Mouse (Mus musculus) forebrain, postnatal 0 days (tissue): Measurements from ENCODE around the gene Cadm1. TPM values are rescaled to one million over a fixed set of nuclear protein-coding genes. Genes with fewer than 3 reads are reported as not detected.

Experiments
- ATAC-seq: fragments of 200-750 bp; cut with Nextera tagmentation; 2 replicates; pipeline ENCODE4 v1.8.0; 2017; ENCODE audit warnings: mild to moderate bottlenecking, moderate library complexity
- DNase-seq: peaks from one replicate; pipeline ENCODE4 v3.0.0-alpha.2; 2015
- H3K27ac ChIP-seq: fragments of 300-500 bp; sonication (generic); 2 replicates; pipeline ENCODE4 v1.5.1; 2014; ENCODE audit warnings: low read depth, mild to moderate bottlenecking, antibody characterized with exemption, low read length, moderate library complexity, mixed read lengths
- H3K27me3 ChIP-seq: fragments of 300-500 bp; sonication (generic); 2 replicates; pipeline ENCODE4 v1.6.1; 2014; ENCODE audit warnings: mild to moderate bottlenecking, low read length, mixed read lengths; ENCODE audit not compliant: insufficient read depth
- H3K36me3 ChIP-seq: fragments of 300-500 bp; sonication (generic); 2 replicates; pipeline ENCODE4 v1.6.1; 2014; ENCODE audit warnings: mild to moderate bottlenecking, moderate library complexity; ENCODE audit not compliant: insufficient read depth
- H3K4me1 ChIP-seq: fragments of 300-500 bp; sonication (generic); 2 replicates; pipeline ENCODE4 v1.6.1; 2014; ENCODE audit warnings: antibody characterized with exemption; ENCODE audit not compliant: insufficient read depth
- H3K4me2 ChIP-seq: fragments of 300-500 bp; sonication (generic); 2 replicates; pipeline ENCODE4 v1.6.1; 2014; ENCODE audit warnings: low read depth, mild to moderate bottlenecking, moderate library complexity
- H3K4me3 ChIP-seq: fragments of 300-500 bp; sonication (generic); 2 replicates; pipeline ENCODE4 v1.5.1; 2014; ENCODE audit warnings: low read depth, low read length, mixed read lengths
- H3K9ac ChIP-seq: fragments of 300-500 bp; sonication (generic); 2 replicates; pipeline ENCODE4 v1.6.1; 2014; ENCODE audit warnings: mild to moderate bottlenecking
- H3K9me3 ChIP-seq: fragments of 300-500 bp; sonication (generic); 2 replicates; pipeline ENCODE4 v1.6.1; 2016; ENCODE audit warnings: low read length
- CTCF ChIP-seq: sonication (generic); IDR thresholded peaks from 2 replicates; pipeline ENCODE4 v1.5.1; 2016; ENCODE audit warnings: antibody characterized with exemption, control low read depth, low read depth
- WGBS: fragments of 180-500 bp; shearing (Covaris S2); extraction: QIAGEN DNeasy Blood & Tissue Kit; methylation state at CpG from one replicate; pipeline ENCODE4 v1.1.7; 2014; 5-methylcytosine and 5-hydroxymethylcytosine counted together
- polyA plus RNA-seq: library from polyadenylated mRNA; unstranded; fragments of >200 nt; fragmentation: Nextera tagmentation; extraction: Ambion mirVana; gene quantifications from 2 replicates; pipeline ENCODE4 v1.2.1, GENCODE M21; 2015
- total RNA-seq: library from RNA; depleted of rRNA; stranded (reverse); fragments of >200 nt; gene quantifications from 2 replicates; pipeline ENCODE4 v1.2.3, GENCODE M21; 2014

The Cadm1 gene
- total and polyA plus RNA-seq, 2 experiments from 2014 or later, result 289 to 381 TPM

DNA sequence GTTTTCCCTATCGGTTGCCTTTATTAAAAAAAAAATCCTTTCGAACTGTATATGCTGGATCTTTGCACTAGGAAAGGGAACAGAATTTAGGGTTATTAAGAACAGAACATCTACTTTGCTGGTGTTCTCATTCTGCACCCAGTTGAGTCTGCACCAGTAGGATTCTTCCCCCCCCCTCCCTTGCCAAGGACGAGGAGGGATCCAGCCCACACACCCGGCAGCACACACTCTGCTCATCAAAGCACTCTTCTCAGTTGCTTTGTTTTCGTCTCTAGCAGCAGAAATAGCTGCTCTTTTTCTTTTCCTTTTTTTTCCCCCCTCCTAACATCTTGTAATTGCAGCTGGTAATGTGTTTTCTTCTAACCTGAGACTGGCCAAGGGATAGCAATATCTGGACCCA lies 198.9 kb downstream of the Cadm1 start:
- Histone ChIP-seq H3K9me3 (no peaks in the 10 kb centered on the region), H3K4me2 (no peak overlapping the region), H3K4me1 (peaks cover 7% of the 10 kb centered on the region), H3K27me3 (no peaks in the 10 kb centered on the region), H3K4me3 (no peak overlapping the region), H3K9ac (no peak overlapping the region), H3K36me3 (no peaks in the 10 kb centered on the region), H3K27ac (peak overlapping the region; percentile 40; the same call in 1 of the 2 replicates)
- ATAC-seq, result peak; percentile 56; the same call in 1 of the 2 replicates
- TF ChIP-seq CTCF, result no peak
- WGBS, result 30% methylated on average over 5 of the region's 5 CpGs
- no peak for DNase-seq

DNA sequence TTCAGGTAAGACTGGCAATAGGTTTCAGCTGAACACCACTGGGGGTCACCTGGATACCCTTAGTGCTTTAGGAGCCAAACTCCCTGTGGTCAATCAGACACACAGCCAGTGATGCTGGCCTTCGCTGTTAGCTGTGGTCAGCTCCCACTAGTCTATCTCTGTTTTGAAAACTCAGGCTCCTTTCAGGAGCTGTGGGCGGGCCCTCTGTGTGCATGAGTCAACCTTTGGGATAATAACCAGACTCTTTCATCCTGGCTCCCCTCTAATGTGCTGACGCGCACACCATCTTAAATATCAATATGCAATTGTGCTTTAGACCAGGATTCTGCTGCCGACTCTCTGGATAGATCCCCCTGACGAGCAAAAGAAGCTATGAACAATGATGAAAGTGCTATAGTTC lies 200.3 kb downstream of the Cadm1 start:
- Histone ChIP-seq H3K9me3 (no peaks in the 10 kb centered on the region), H3K27ac (no peak overlapping the region), H3K36me3 (no peaks in the 10 kb centered on the region), H3K4me1 (peaks cover 11% of the 10 kb centered on the region), H3K27me3 (no peaks in the 10 kb centered on the region), H3K4me3 (no peak overlapping the region), H3K9ac (no peak overlapping the region), H3K4me2 (no peak overlapping the region)
- no peak for TF ChIP-seq CTCF
- no peak for DNase-seq
- no peak for ATAC-seq
- WGBS, result 78% methylated on average over 6 of the region's 6 CpGs

DNA sequence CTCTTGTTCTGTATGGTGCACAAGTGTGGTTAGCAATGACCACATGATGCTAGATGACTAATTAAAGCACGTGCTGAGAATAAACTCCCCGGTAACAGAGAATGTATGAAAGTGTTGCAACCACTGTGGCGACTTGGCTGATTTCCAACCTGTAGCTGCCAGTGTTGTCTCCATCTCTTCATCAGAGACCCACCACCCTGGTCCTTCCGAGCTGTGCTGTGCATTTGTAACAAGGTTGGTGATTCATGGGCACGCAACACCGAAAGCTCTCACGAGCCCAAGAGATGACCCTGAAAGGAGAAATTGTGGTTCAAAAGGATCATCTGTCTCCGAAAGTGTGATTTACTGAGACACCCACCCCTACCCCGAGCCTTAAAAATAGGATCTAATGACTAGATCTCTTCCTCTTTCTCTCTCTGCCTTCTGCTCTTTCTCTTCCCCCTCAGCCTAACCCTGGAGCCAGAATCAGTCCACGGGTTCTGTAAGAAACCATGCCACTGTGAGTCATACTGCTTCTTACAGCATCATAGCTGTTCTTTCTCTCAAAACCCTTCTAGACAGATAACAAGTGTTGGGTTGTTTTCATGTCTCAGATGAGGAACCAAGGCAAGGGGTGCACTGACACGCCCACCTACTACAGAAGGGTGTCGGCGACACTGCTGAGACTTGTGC lies 203.9 kb downstream of the Cadm1 start:
- Histone ChIP-seq H3K4me3 (no peak overlapping the region), H3K4me2 (no peak overlapping the region), H3K27ac (no peak overlapping the region), H3K9ac (no peak overlapping the region), H3K27me3 (no peaks in the 10 kb centered on the region), H3K36me3 (no peaks in the 10 kb centered on the region), H3K9me3 (no peaks in the 10 kb centered on the region), H3K4me1 (peaks cover 11% of the 10 kb centered on the region; the same call in 1 of the 2 replicates)
- 69% methylated on average over 13 of the region's 13 CpGs for WGBS
- TF ChIP-seq CTCF, result no peak
- DNase-seq (no peak), ATAC-seq (no peak)

DNA sequence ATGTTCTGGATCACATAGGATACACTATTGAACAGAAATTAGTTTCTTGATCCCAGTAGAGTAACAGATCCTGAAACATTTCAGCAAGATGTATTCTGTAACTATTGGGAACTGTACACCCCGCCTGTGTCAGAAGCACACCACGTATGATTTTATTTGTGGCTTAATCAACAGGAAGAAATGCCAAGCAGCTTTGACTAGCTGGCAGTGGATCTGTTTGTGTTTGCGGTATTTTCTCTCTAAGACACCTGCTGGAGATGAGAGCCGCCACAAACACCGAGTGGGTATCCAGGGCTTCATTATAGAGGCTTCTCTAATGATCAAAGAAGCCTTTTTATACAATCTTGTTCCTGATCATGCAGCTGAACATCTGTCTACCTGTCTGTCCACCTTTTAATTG lies 204.9 kb downstream of the Cadm1 start:
- peaks cover 20% of the 10 kb centered on the region for H3K4me1 ChIP-seq
- H3K27me3 ChIP-seq, result no peaks in the 10 kb centered on the region
- 41% methylated on average over 5 of the region's 5 CpGs for WGBS
- H3K4me3 ChIP-seq, result no peak overlapping the region
- TF ChIP-seq CTCF, result no peak
- no peak overlapping the region for H3K4me2 ChIP-seq
- no peaks in the 10 kb centered on the region for H3K9me3 ChIP-seq
- ATAC-seq (no peak), DNase-seq (peak; percentile 40)
- peak overlapping the region; percentile 36; the same call in 1 of the 2 replicates for H3K27ac ChIP-seq
- no peak overlapping the region for H3K9ac ChIP-seq
- no peaks in the 10 kb centered on the region for H3K36me3 ChIP-seq

DNA sequence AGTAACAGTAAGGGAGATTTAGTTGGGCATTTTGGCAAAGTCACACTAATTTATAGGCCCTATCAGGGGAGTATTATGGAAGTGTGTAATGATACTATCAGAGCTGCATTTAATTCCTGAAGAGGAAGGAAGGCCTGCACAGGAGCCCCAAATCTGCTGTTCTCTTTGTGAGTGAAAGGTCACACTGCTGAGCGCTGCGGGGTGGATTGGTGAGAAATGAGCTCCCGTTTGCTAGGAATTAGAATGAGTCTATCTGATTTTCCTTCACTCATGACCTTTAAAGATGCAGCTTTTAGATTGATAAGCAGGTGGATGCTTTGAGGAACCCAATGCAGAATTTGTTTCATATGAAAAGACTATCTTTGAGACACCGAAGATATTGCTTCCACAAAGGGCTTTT lies 208.8 kb downstream of the Cadm1 start:
- H3K27ac ChIP-seq, result peak overlapping the region; percentile 80
- H3K4me1 ChIP-seq, result peaks cover 24% of the 10 kb centered on the region
- H3K27me3 ChIP-seq, result no peaks in the 10 kb centered on the region
- 33% methylated on average over 4 of the region's 4 CpGs for WGBS
- H3K36me3 ChIP-seq, result no peaks in the 10 kb centered on the region
- DNase-seq (no peak), ATAC-seq (peak; percentile 15; the same call in 1 of the 2 replicates)
- no peak for TF ChIP-seq CTCF
- peak overlapping the region; percentile 40; the same call in 1 of the 2 replicates for H3K9ac ChIP-seq
- H3K4me2 ChIP-seq, result no peak overlapping the region
- no peak overlapping the region for H3K4me3 ChIP-seq
- H3K9me3 ChIP-seq, result no peaks in the 10 kb centered on the region

DNA sequence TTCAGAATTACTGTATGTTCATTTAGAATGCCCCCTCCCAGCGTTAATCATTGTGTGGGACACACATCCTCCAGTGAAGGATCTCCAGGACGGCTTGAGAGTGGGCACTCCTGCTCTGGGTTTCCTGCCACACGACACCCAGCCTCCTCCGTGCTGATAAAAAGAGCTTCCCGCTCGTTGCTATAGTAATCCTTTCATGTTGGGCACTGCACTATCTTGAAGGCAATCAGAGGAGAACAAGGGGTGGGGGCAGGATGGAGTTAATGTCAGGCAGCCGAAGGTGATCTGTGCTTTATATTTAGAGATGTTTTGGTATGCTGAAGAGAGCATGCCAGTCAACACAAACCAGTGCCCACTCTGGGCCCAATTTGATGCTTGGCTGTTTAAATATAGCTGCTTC lies 209.3 kb downstream of the Cadm1 start:
- ATAC-seq (peak; percentile 89), DNase-seq (peak; percentile 71)
- H3K36me3 ChIP-seq, result no peaks in the 10 kb centered on the region
- peak overlapping the region; percentile 40 for H3K9ac ChIP-seq
- H3K9me3 ChIP-seq, result no peaks in the 10 kb centered on the region
- H3K4me2 ChIP-seq, result peak overlapping the region; percentile 8; the same call in 1 of the 2 replicates
- 11% methylated on average over 7 of the region's 7 CpGs for WGBS
- no peak for TF ChIP-seq CTCF
- H3K4me3 ChIP-seq, result no peak overlapping the region
- H3K27me3 ChIP-seq, result no peaks in the 10 kb centered on the region
- peak overlapping the region; percentile 80 for H3K27ac ChIP-seq
- H3K4me1 ChIP-seq, result peaks cover 24% of the 10 kb centered on the region

DNA sequence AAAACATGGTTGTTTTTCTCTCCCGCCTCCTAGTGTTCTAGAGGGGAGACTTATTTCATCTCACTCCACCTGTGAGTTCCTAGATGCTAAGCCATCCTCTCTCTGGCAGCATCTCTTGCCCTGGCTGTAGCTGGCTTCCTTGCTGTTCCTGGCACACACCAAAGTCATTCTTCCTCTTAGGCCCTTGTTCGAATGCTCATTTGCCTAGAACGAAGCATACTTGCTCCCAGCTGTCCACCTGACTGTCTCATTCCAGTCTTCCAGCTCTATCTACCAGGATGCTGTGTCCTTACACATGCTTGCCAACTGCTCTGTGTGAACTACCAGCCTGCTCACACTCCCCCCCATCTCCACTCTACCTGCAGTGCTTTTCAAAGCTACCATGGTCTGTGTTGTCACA lies 211.8 kb downstream of the Cadm1 start:
- Histone ChIP-seq H3K4me3 (no peak overlapping the region), H3K9me3 (no peaks in the 10 kb centered on the region), H3K36me3 (no peaks in the 10 kb centered on the region), H3K27me3 (no peaks in the 10 kb centered on the region), H3K4me2 (no peak overlapping the region), H3K27ac (no peak overlapping the region), H3K4me1 (peaks cover 20% of the 10 kb centered on the region), H3K9ac (no peak overlapping the region)
- DNase-seq, result no peak
- WGBS, result 87% methylated on average over 3 of the region's 3 CpGs
- TF ChIP-seq CTCF, result no peak
- ATAC-seq, result no peak
